Mouse (Mus musculus): ENCODE measurements around the gene Ifi27. TPM values are rescaled to one million over a fixed set of nuclear protein-coding genes. Genes with fewer than 3 reads are reported as not detected.
A peak's percentile ranks its signal among the peaks of the same experiment; 100 is the strongest.
"Not testable (repeated sequence)": the region's sequence is repeated elsewhere in the genome, so short reads cannot be mapped to it uniquely, and the experiment has no call there.

The Ifi27 gene
- polyA plus RNA-seq, 1 experiment from 2014 or later: 51.1 TPM

DNA sequence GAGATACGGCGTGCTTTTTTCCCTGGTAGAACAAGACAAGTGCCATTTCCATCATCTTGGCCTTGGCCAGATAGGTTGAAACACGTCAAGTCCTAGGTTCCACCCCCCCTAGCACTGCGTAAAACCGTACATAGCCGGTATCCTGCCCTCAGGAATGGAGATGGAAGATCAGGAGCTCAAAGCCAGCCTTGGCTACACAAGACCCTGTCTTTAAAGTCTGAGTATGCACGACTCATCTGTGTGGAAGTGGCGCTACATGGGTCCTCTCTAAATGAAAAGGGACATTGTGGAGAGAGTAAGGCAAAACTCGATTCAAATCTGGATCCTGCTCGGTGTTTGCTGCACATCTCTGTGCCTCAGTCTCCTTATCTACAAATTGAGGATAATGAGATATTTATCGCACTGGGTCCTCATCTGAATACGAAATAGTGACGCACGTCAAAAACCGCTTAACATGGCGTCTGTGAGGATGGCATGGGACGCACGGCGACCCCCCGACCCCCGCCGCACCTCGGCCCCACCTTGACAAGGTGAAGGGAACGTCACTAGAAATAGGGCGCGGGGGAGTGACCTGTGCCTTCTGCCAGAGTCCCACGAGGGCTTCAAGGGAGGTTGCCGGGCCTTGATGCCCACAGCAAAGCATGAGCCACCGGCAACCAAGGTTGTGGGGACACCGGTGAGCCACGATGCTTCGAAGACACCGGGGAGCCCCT lies 8.8 kb upstream of the Ifi27 start:
- WGBS: 10% methylated on average over 33 of the region's 33 CpGs
- no peaks in the 10 kb centered on the region for H3K9me3 ChIP-seq
- H3K9ac ChIP-seq: peak overlapping the region; percentile 74
- peak overlapping the region; percentile 80 for H3K4me3 ChIP-seq
- peak overlapping the region; percentile 79 for H3K4me2 ChIP-seq
- peaks cover 13% of the 10 kb centered on the region; the same call in 1 of the 2 replicates for H3K36me3 ChIP-seq
- 0 out of 2 replicates have a peak overlapping the region, but pooled peaks have one; percentile 11 for H3K27ac ChIP-seq
- ATAC-seq (ENCODE audit: borderline replicate concordance, extremely low read depth, low FRiP score, low TSS enrichment): no peak
- H3K4me1 ChIP-seq: peaks cover 30% of the 10 kb centered on the region
- H3K27me3 ChIP-seq: no peaks in the 10 kb centered on the region

GRCm38 (mm10) chr12:103425729-103426470 lies 8.1 kb upstream of the Ifi27 start, which contains the start of gene Ddx24:
Gene Ddx24 (minus strand): TSS chr12:103425830.
- Histone ChIP-seq H3K27me3 (no peaks in the 10 kb centered on the region), H3K4me3 (peak within 1 kb of the TSS; percentile 80), H3K4me1 (peaks cover 30% of the 10 kb centered on the region), H3K9me3 (no peaks in the 10 kb centered on the region), H3K4me2 (peak within 1 kb of the TSS; percentile 79), H3K9ac (peak within 1 kb of the TSS; percentile 74), H3K27ac (0 out of 2 replicates have a peak within 1 kb of the TSS, but pooled peaks have one; percentile 11), H3K36me3 (peaks cover 13% of the 10 kb centered on the region; the same call in 1 of the 2 replicates)
- under 1% methylated on average over 33 of the region's 33 CpGs for WGBS
- peak; percentile 100 for ATAC-seq (ENCODE audit: borderline replicate concordance, extremely low read depth, low FRiP score, low TSS enrichment)

DNA sequence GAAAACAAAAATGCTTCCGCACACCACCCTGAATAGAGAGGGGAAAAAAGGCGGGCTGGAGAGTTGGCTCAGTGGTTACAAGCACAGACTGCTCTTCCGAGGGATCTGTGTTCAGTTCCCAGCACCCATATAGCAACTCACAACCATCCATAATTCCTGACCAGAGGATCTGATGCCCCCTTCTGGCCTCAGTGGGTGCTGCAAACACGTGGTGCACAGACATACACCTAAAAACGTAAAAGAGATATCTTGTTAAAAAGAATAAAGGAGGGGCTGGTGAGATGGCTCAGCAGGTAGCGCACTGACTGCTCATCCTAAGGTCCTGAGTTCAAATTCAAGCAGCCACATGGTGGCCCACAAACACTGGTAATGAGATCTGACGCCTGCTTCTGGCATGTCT lies 7.3 kb upstream of the Ifi27 start:
- Histone ChIP-seq H3K9ac (no peak overlapping the region), H3K4me2 (no peak overlapping the region), H3K36me3 (peaks cover 12% of the 10 kb centered on the region; the same call in 1 of the 2 replicates), H3K9me3 (no peaks in the 10 kb centered on the region), H3K4me3 (no peak overlapping the region), H3K27me3 (no peaks in the 10 kb centered on the region), H3K4me1 (peaks cover 24% of the 10 kb centered on the region), H3K27ac (no peak overlapping the region)
- ATAC-seq (ENCODE audit: borderline replicate concordance, extremely low read depth, low FRiP score, low TSS enrichment): no peak
- 88% methylated on average over 7 of the region's 7 CpGs for WGBS

DNA sequence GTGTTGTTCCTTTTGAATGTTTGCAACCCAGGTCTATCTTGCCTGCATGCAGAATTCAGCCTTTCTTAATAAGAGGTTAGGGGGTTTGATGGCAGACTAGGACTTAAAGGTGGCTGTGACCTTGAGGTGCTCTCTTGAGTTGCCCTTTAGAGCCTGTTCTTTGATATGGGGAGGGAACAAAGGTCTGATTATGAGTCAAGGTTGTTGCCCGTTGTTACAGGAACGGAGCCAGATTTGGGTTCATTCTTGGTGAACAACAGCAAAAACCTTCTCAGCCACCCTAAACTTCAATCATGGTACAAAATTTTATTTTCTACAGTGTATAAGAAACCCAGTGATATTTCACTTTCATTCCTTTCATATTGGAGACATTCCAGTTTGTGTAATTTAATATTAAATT lies 581 bp upstream of the Ifi27 start:
- Histone ChIP-seq H3K4me1 (no peaks in the 10 kb centered on the region), H3K4me3 (no peak overlapping the region), H3K9me3 (no peaks in the 10 kb centered on the region), H3K9ac (no peak overlapping the region), H3K36me3 (no peaks in the 10 kb centered on the region), H3K27ac (no peak overlapping the region), H3K4me2 (no peak overlapping the region), H3K27me3 (no peaks in the 10 kb centered on the region)
- WGBS: 81% methylated on average over 2 of the region's 2 CpGs
- ATAC-seq (ENCODE audit: borderline replicate concordance, extremely low read depth, low FRiP score, low TSS enrichment): no peak

DNA sequence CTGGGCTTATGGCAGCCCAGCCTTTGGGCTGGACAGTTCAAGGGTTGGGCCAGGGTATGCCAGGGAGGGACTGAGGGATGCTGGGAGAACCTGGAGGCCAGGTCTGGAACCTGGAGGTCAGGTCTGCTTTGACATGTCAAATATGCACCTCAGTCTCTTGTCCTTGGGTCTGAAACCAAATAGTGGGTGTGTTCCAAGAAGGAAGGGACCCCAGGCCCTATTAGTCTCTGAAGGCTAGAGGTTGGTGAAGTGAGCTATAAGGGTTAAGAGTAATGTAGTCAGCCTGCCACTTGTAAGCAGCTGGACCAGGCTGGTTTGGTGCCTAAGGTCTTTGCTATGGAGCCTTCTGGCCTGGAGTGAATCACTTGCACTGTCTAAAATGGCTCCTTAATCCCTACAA lies 850 bp downstream of the Ifi27 start:
- Histone ChIP-seq H3K4me3 (peak overlapping the region; percentile 35; the same call in 1 of the 2 replicates), H3K27ac (no peak overlapping the region), H3K4me2 (peak overlapping the region; percentile 49), H3K4me1 (no peaks in the 10 kb centered on the region), H3K9me3 (no peaks in the 10 kb centered on the region), H3K27me3 (no peaks in the 10 kb centered on the region), H3K9ac (no peak overlapping the region), H3K36me3 (no peaks in the 10 kb centered on the region)
- ATAC-seq (ENCODE audit: borderline replicate concordance, extremely low read depth, low FRiP score, low TSS enrichment): no peak

DNA sequence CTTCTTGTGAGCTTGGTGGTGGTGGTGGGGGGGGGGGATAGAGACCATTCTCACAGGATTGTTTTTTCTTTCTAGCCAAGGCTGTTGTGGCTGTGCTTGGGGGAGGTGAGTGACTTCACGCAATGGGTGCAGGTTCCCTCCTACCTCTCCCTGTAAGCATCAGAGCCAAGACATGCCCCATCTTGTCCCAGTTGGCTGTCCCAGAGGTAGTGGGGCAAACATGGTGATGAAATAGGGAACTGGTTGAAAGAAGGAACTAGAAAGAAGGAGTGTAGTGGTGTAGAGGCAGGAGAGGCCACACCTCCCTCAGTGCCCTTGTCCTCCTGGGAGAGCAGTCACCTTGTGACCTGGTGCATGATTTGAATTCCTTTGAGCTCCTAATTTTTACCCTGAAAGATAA lies 3.6 kb downstream of the Ifi27 start:
- H3K9me3 ChIP-seq: no peaks in the 10 kb centered on the region
- no peaks in the 10 kb centered on the region for H3K36me3 ChIP-seq
- WGBS: 75% methylated on average over 1 of the region's 1 CpGs

GRCm38 (mm10) chr12:103443524-103443923 lies 9.5 kb downstream of the Ifi27 start, which contains the start of gene Ifi27l2a:
Gene Ifi27l2a (minus strand): TSS chr12:103443680.
- no peaks in the 10 kb centered on the region for H3K36me3 ChIP-seq
- H3K27me3 ChIP-seq: no peaks in the 10 kb centered on the region
- no peak within 1 kb of the TSS for H3K9ac ChIP-seq
- no peak within 1 kb of the TSS for H3K4me2 ChIP-seq
- no peak within 1 kb of the TSS for H3K4me3 ChIP-seq
- WGBS: 38% methylated on average over 3 of the region's 3 CpGs
- no peaks in the 10 kb centered on the region for H3K4me1 ChIP-seq
- no peak for ATAC-seq (ENCODE audit: borderline replicate concordance, extremely low read depth, low FRiP score, low TSS enrichment)
- H3K27ac ChIP-seq: no peak within 1 kb of the TSS
- H3K9me3 ChIP-seq: no peaks in the 10 kb centered on the region

More for the DNA sequence above, 3.6 kb downstream of the Ifi27 start:
- no peak overlapping the region for H3K9ac ChIP-seq
- no peaks in the 10 kb centered on the region for H3K27me3 ChIP-seq
- H3K4me1 ChIP-seq: no peaks in the 10 kb centered on the region
- H3K4me2 ChIP-seq: no peak overlapping the region
- H3K4me3 ChIP-seq: no peak overlapping the region
- ATAC-seq (ENCODE audit: borderline replicate concordance, extremely low read depth, low FRiP score, low TSS enrichment): no peak
- H3K27ac ChIP-seq: no peak overlapping the region

- not testable (repeated sequence) for H3K36me3 ChIP-seq; H3K9ac ChIP-seq; H3K27ac ChIP-seq; H3K4me3 ChIP-seq; H3K4me1 ChIP-seq; ATAC-seq (ENCODE audit: borderline replicate concordance, extremely low read depth, low FRiP score, low TSS enrichment); H3K4me2 ChIP-seq; H3K9me3 ChIP-seq; H3K27me3 ChIP-seq
- 21% methylated on average over 5 of the region's 7 CpGs for WGBS
These were observed 10.2 kb downstream of the Ifi27 start for GRCm38 (mm10) chr12:103444261-103444660.

DNA sequence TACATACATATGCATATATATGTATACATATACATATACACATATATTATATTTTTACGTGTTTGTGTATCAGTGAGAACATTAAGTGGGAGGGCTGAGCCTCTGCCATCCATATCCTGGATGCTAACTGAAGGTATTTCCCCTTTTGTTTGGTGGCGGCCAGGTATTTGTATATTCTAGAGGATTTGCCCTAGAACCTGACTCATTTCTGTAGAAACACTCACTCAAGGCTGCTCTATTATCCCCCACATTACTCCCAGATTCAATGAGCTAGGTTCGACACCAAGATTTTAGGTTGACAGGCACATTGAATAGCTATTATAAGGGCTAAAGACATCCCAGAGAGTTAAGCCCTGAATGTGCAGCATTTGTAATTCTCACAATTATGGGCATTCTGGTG lies 11.0 kb downstream of the Ifi27 start:
- no peaks in the 10 kb centered on the region for H3K9me3 ChIP-seq
- no peak overlapping the region for H3K9ac ChIP-seq
- no peaks in the 10 kb centered on the region for H3K36me3 ChIP-seq
- no peaks in the 10 kb centered on the region for H3K27me3 ChIP-seq
- H3K4me3 ChIP-seq: no peak overlapping the region
- H3K27ac ChIP-seq: no peak overlapping the region
- H3K4me2 ChIP-seq: no peak overlapping the region
- no peak for ATAC-seq (ENCODE audit: borderline replicate concordance, extremely low read depth, low FRiP score, low TSS enrichment)
- no peaks in the 10 kb centered on the region for H3K4me1 ChIP-seq
- 74% methylated on average over 3 of the region's 3 CpGs for WGBS

DNA sequence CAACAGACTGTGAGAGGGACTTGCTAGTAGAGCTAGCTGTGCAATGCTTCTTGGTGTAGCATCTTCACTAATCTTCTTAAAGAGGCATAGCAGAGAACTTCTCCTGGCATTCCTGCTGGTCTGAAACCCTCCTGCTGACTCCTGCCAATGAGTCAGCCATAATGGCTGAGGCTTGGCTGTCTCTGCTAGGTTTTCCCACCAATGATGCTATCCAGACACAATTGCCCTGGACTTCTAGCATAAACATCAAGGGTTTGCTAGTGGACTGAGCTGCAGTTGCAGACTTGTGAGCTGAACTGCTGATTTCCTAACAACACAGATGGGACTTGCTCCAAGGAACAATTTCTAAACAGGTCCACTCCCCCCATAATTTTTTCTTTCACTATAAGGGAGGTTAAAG lies 19.4 kb downstream of the Ifi27 start:
- Histone ChIP-seq H3K4me2 (no peak overlapping the region), H3K4me3 (no peak overlapping the region), H3K27ac (no peak overlapping the region), H3K36me3 (no peaks in the 10 kb centered on the region), H3K9ac (no peak overlapping the region), H3K4me1 (no peaks in the 10 kb centered on the region), H3K9me3 (no peaks in the 10 kb centered on the region), H3K27me3 (no peaks in the 10 kb centered on the region)
- no peak for ATAC-seq (ENCODE audit: borderline replicate concordance, extremely low read depth, low FRiP score, low TSS enrichment)

GRCm38 (mm10) chr12:103456727-103457126 lies 22.7 kb downstream of the Ifi27 start:
- H3K4me1 ChIP-seq; H3K4me2 ChIP-seq; H3K4me3 ChIP-seq; H3K9ac ChIP-seq; ATAC-seq (ENCODE audit: borderline replicate concordance, extremely low read depth, low FRiP score, low TSS enrichment); H3K27ac ChIP-seq; H3K9me3 ChIP-seq; H3K36me3 ChIP-seq; H3K27me3 ChIP-seq: not testable (repeated sequence)
- WGBS: no CpG with 5 or more reads among the region's 1 CpGs

GRCm38 (mm10) chr12:103457140-103457539 lies 23.1 kb downstream of the Ifi27 start, which contains the start of gene Ifi27l2b:
Gene Ifi27l2b (minus strand): TSS chr12:103457223.
- H3K27me3 ChIP-seq: no peaks in the 10 kb centered on the region
- WGBS: 59% methylated on average over 3 of the region's 3 CpGs
- H3K27ac ChIP-seq: no peak within 1 kb of the TSS
- no peak within 1 kb of the TSS for H3K9ac ChIP-seq
- no peaks in the 10 kb centered on the region for H3K4me1 ChIP-seq
- no peak within 1 kb of the TSS for H3K4me2 ChIP-seq
- no peak within 1 kb of the TSS for H3K4me3 ChIP-seq
- ATAC-seq (ENCODE audit: borderline replicate concordance, extremely low read depth, low FRiP score, low TSS enrichment): no peak
- no peaks in the 10 kb centered on the region for H3K9me3 ChIP-seq
- H3K36me3 ChIP-seq: no peaks in the 10 kb centered on the region

Data from lung, embryonic 15.5 days (tissue).